Mouse (Mus musculus): Measurements from ENCODE around the gene Snai3. TPM values are rescaled to one million over a fixed set of nuclear protein-coding genes. Genes with fewer than 3 reads are reported as not detected.

Snai3 gene
- polyA plus RNA-seq, 1 experiment = 1.3 TPM

DNA sequence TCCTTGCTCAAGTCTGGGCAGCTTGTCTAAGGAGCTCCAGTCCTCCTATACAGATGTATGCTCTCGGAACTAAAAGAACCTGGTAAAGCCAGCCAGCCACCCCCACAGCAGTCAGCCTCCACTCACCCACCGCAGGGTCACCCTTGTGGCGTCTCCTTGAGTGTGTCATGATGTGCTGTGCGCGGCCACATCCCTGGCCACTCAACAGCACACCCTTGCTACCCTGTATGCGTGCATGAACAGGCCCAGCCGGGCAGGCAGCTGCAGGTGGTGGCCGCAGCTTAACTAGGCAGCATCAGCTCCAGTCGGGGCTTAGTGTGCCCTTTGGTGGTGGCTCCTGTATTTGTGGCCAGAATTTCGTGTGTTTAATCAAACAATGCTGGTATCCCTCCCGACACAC lies 3.4 kb downstream of the Snai3 start:
- Histone ChIP-seq H3K36me3 (ENCODE audit: control insufficient read depth, insufficient read depth) (no peaks in the 10 kb centered on the region), H3K79me2 (ENCODE audit: control insufficient read depth, insufficient read depth) (no peaks in the 10 kb centered on the region), H3K4me3 (no peak overlapping the region), H3K4me2 (ENCODE audit: low read depth) (no peak overlapping the region), H3ac (ENCODE audit: control insufficient read depth, insufficient read length) (no peak overlapping the region), H3K27me3 (ENCODE audit: control insufficient read depth, insufficient read depth, insufficient read length) (peaks cover 5% of the 10 kb centered on the region)
- TF ChIP-seq E2F4 (IDR thresholded peaks at IDR 0.05; ENCODE audit: insufficient read depth) (no peak), SRF (IDR thresholded peaks at IDR 0.05; ENCODE audit: control insufficient read depth, insufficient read length, low read depth) (no peak), REST (IDR thresholded peaks at IDR 0.05; ENCODE audit: insufficient read depth, insufficient read length) (no peak), MAX (IDR thresholded peaks at IDR 0.05; ENCODE audit: low read depth) (no peak), POLR2AphosphoS2 (IDR thresholded peaks at IDR 0.05; ENCODE audit: insufficient read length, low read depth) (no peak), TCF12 (IDR thresholded peaks at IDR 0.05; ENCODE audit: insufficient read depth, poor library complexity, severe bottlenecking) (no peak), MYOG (IDR thresholded peaks at IDR 0.05; ENCODE audit: control insufficient read depth in 1 of 3, insufficient read depth in 1 of 3, insufficient read length in 2 of 3, low read depth in 2 of 3) (no peak), USF1 (IDR thresholded peaks at IDR 0.05; ENCODE audit: low read depth) (no peak), POLR2A (IDR thresholded peaks at IDR 0.05; ENCODE audit: insufficient read length, low read depth) (no peak), TCF3 (IDR thresholded peaks at IDR 0.05; ENCODE audit: insufficient read length, low read depth) (no peak), CEBPB (IDR thresholded peaks at IDR 0.05; ENCODE audit: insufficient read depth, poor library complexity, severe bottlenecking) (no peak), MYOD1 (IDR thresholded peaks at IDR 0.05; ENCODE audit: control insufficient read depth in 1 of 3, insufficient read length in 2 of 3, low read depth in 2 of 3) (no peak)

DNA sequence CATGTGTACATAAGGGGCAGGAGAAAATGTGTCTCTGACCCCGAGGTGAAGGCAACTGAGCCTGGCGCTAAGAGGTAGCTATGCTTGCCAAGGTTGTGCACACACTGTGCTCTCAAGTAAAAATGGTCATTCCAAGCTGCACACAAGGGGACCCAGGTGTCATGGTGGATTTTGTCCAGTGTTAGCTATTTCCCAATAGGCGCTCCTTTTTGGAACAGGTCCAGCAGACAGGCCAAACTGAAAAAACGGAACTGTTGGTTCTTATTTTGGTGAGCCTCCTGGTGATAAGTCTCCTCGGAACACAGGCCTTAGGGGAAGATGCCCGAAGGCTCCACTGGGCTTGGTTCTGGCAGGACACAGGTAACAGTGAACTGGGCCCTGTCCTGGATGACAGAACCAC lies 6.1 kb downstream of the Snai3 start:
- Histone ChIP-seq H3K36me3 (ENCODE audit: control insufficient read depth, insufficient read depth) (no peaks in the 10 kb centered on the region), H3ac (ENCODE audit: control insufficient read depth, insufficient read length) (no peak overlapping the region), H3K4me3 (no peak overlapping the region), H3K4me2 (ENCODE audit: low read depth) (no peak overlapping the region), H3K27me3 (ENCODE audit: control insufficient read depth, insufficient read depth, insufficient read length) (peaks cover 5% of the 10 kb centered on the region), H3K79me2 (ENCODE audit: control insufficient read depth, insufficient read depth) (no peaks in the 10 kb centered on the region)
- TF ChIP-seq MYOD1 (IDR thresholded peaks at IDR 0.05; ENCODE audit: control insufficient read depth in 1 of 3, insufficient read length in 2 of 3, low read depth in 2 of 3) = no peak

DNA sequence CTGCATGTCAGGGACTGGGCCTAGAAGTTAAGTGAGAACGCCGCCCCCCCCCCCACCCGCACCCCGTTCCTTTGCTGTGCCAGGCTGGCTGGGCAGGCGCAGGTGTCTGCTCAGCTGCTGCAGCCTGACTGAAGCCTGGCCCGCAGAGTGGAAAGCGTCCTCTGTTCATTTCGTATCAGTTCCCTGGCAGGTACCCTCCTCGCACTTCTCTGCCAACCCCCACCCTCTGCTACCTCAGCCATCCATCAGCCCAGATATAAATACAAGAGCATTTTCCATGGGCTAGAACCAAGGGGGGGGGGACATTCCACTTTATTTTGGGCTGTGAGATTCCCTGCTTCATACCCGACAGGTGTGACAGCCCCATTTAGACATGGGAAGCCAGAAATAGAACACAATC lies 8.4 kb downstream of the Snai3 start:
- peak overlapping the region; percentile 12 for H3K4me2 ChIP-seq (ENCODE audit: low read depth)

DNA sequence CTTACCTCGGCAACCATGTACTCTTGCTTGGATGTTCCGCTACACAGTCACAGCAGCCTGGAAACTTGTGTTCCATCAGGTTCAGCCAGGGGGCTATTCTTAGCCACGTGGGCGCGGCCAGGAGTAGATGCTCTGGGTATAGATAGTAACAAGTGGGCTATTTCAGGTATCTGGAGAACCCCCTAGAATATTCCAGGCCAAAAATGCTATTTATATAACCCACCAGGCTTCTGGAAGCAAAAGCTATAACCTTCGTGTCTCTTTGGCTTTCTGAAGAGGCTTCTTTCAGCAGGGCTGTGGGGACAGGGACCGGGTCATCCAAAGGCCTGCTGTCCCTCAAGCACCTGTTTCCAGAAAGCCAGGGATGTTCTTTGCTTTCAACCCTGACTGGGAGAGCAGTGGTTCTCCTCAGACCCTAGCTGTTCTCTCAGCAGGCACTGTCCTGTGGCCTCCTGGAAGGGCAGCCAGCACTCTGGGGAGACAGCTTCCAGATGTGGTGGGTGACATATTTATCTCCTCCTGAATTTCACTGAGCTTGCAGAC lies 9.3 kb downstream of the Snai3 start:
- no peaks in the 10 kb centered on the region for H3K36me3 ChIP-seq (ENCODE audit: control insufficient read depth, insufficient read depth)
- no peak overlapping the region for H3ac ChIP-seq (ENCODE audit: control insufficient read depth, insufficient read length)
- H3K4me2 ChIP-seq (ENCODE audit: low read depth) = no peak overlapping the region
- no peak overlapping the region for H3K4me3 ChIP-seq
- H3K79me2 ChIP-seq (ENCODE audit: control insufficient read depth, insufficient read depth) = no peaks in the 10 kb centered on the region
- peaks cover 5% of the 10 kb centered on the region for H3K27me3 ChIP-seq (ENCODE audit: control insufficient read depth, insufficient read depth, insufficient read length)
- no peak for TF ChIP-seq CEBPB (IDR thresholded peaks at IDR 0.05; ENCODE audit: insufficient read depth, poor library complexity, severe bottlenecking)
- TF ChIP-seq E2F4 (IDR thresholded peaks at IDR 0.05; ENCODE audit: insufficient read depth) = no peak
- TF ChIP-seq MYOD1 (IDR thresholded peaks at IDR 0.05; ENCODE audit: control insufficient read depth in 1 of 3, insufficient read length in 2 of 3, low read depth in 2 of 3) = peak in 2 of 3 experiments; percentile 30 to 47
- TF ChIP-seq MYOG (IDR thresholded peaks at IDR 0.05; ENCODE audit: control insufficient read depth in 1 of 3, insufficient read depth in 1 of 3, insufficient read length in 2 of 3, low read depth in 2 of 3) = peak in 2 of 3 experiments; percentile 49 to 52

More for the DNA sequence above, 8.4 kb downstream of the Snai3 start:
- Histone ChIP-seq H3K27me3 (ENCODE audit: control insufficient read depth, insufficient read depth, insufficient read length) (peaks cover 5% of the 10 kb centered on the region), H3K36me3 (ENCODE audit: control insufficient read depth, insufficient read depth) (no peaks in the 10 kb centered on the region), H3ac (ENCODE audit: control insufficient read depth, insufficient read length) (no peak overlapping the region), H3K4me3 (no peak overlapping the region), H3K79me2 (ENCODE audit: control insufficient read depth, insufficient read depth) (no peaks in the 10 kb centered on the region)
- peak in 2 of 3 experiments; percentile 32 to 56 for TF ChIP-seq MYOG (IDR thresholded peaks at IDR 0.05; ENCODE audit: control insufficient read depth in 1 of 3, insufficient read depth in 1 of 3, insufficient read length in 2 of 3, low read depth in 2 of 3)
- TF ChIP-seq POLR2A (IDR thresholded peaks at IDR 0.05; ENCODE audit: insufficient read length, low read depth) = no peak
- TF ChIP-seq CEBPB (IDR thresholded peaks at IDR 0.05; ENCODE audit: insufficient read depth, poor library complexity, severe bottlenecking) = no peak
- TF ChIP-seq TCF12 (IDR thresholded peaks at IDR 0.05; ENCODE audit: insufficient read depth, poor library complexity, severe bottlenecking) = no peak
- TF ChIP-seq USF1 (IDR thresholded peaks at IDR 0.05; ENCODE audit: low read depth) = no peak
- TF ChIP-seq SRF (IDR thresholded peaks at IDR 0.05; ENCODE audit: control insufficient read depth, insufficient read length, low read depth) = no peak
- TF ChIP-seq MYOD1 (IDR thresholded peaks at IDR 0.05; ENCODE audit: control insufficient read depth in 1 of 3, insufficient read length in 2 of 3, low read depth in 2 of 3) = peak in 1 of 3 experiments; percentile 58
- no peak for TF ChIP-seq POLR2AphosphoS2 (IDR thresholded peaks at IDR 0.05; ENCODE audit: insufficient read length, low read depth)
- no peak for TF ChIP-seq MAX (IDR thresholded peaks at IDR 0.05; ENCODE audit: low read depth)
- TF ChIP-seq TCF3 (IDR thresholded peaks at IDR 0.05; ENCODE audit: insufficient read length, low read depth) = no peak
- TF ChIP-seq REST (IDR thresholded peaks at IDR 0.05; ENCODE audit: insufficient read depth, insufficient read length) = no peak
- no peak for TF ChIP-seq E2F4 (IDR thresholded peaks at IDR 0.05; ENCODE audit: insufficient read depth)

DNA sequence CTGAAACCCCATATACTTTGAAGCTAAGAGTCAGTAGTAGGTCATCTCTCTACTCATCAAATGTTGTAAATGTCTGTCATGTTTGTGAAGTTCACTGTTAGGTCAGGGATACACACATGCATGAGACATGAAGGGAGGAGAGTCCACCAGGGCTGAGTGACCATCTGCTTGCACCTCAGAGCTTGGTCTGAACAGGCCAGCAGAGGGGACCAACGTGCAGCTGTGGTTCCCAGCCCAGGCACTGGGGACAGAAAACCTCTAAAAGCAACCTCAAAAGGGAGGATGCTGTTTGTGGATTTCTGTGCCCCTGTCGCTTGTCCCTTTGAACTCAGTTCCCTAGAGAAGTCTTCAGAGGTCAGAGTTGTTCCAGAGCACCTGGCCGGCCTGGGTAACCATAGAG lies 15.3 kb downstream of the Snai3 start:
- Histone ChIP-seq H3ac (ENCODE audit: control insufficient read depth, insufficient read length) (no peak overlapping the region), H3K36me3 (ENCODE audit: control insufficient read depth, insufficient read depth) (no peaks in the 10 kb centered on the region), H3K27me3 (ENCODE audit: control insufficient read depth, insufficient read depth, insufficient read length) (no peaks in the 10 kb centered on the region), H3K4me2 (ENCODE audit: low read depth) (peak overlapping the region; percentile 84), H3K79me2 (ENCODE audit: control insufficient read depth, insufficient read depth) (peaks cover 16% of the 10 kb centered on the region), H3K4me3 (no peak overlapping the region)
- TF ChIP-seq MYOD1 (IDR thresholded peaks at IDR 0.05; ENCODE audit: control insufficient read depth in 1 of 3, insufficient read length in 2 of 3, low read depth in 2 of 3) = peak in 1 of 3 experiments; percentile 18
- TF ChIP-seq E2F4 (IDR thresholded peaks at IDR 0.05; ENCODE audit: insufficient read depth) = no peak
- peak in 1 of 3 experiments; percentile 40 for TF ChIP-seq MYOG (IDR thresholded peaks at IDR 0.05; ENCODE audit: control insufficient read depth in 1 of 3, insufficient read depth in 1 of 3, insufficient read length in 2 of 3, low read depth in 2 of 3)
